ENCODE assay signal across 15 mouse cellular contexts in genomic region chr6:52226569-52227257, GRCm38 (mm10). TPM values are rescaled to one million over a fixed set of nuclear protein-coding genes. Genes with fewer than 3 reads are reported as not detected.
DNase-seq lines count a peak whose midpoint lies in the region; ATAC-seq lines count a peak whose summit lies in the region.
"Had no signal": no experiment of that assay in that cellular context is flagged by ENCODE, and none has a peak within 500 bp of the region (broad histone marks: within the 10 kb centered on the region; RNA-seq: fewer than 3 reads in every experiment).

No protein-coding gene starts in this region.

- H3K27ac ChIP-seq in intestine, embryonic 14.5 days (ENCODE audit: low read depth): peak overlapping the region; percentile 38; the same call in 1 of the 2 replicates
- peak overlapping the region; percentile 99 for H3K27ac ChIP-seq in limb, embryonic 10.5 days
- H3K27ac ChIP-seq in forebrain, embryonic 14.5 days (ENCODE audit: low read depth, low read length): no peak overlapping the region
- H3K27ac ChIP-seq: heart, embryonic 10.5 days; hindbrain, embryonic 15.5 days; left cerebral cortex, adult 2 months had no signal

- no peaks in the 10 kb centered on the region for H3K36me3 ChIP-seq in intestine, embryonic 14.5 days (ENCODE audit: control insufficient read depth, insufficient read depth, low read length)
- peaks cover 57% of the 10 kb centered on the region for H3K36me3 ChIP-seq in limb, embryonic 10.5 days
- H3K36me3 ChIP-seq in forebrain, embryonic 14.5 days (ENCODE audit: control insufficient read depth, insufficient read depth, low read length): no peaks in the 10 kb centered on the region
- H3K36me3 ChIP-seq: heart, embryonic 10.5 days; hindbrain, embryonic 15.5 days had no signal

- peak overlapping the region; percentile 59 for H3K4me3 ChIP-seq in intestine, embryonic 14.5 days (ENCODE audit: low read depth, low read length)
- H3K4me3 ChIP-seq in limb, embryonic 10.5 days: peak overlapping the region; percentile 90
- no peak overlapping the region for H3K4me3 ChIP-seq in forebrain, embryonic 14.5 days (ENCODE audit: low read depth, low read length)
- H3K4me3 ChIP-seq: hindbrain, embryonic 15.5 days; left cerebral cortex, adult 2 months had no signal

- no peak for ATAC-seq in intestine, embryonic 14.5 days (replicated peaks; ENCODE audit: low FRiP score, low TSS enrichment, low read depth)
- no peak for ATAC-seq in forebrain, embryonic 14.5 days
- ATAC-seq: forebrain, postnatal 0 days had no signal

- no peaks in the 10 kb centered on the region for H3K9me3 ChIP-seq in intestine, embryonic 14.5 days (ENCODE audit: control insufficient read depth, low read length)
- H3K9me3 ChIP-seq in limb, embryonic 10.5 days (replicated peaks): no peaks in the 10 kb centered on the region
- H3K9me3 ChIP-seq in forebrain, embryonic 14.5 days (replicated peaks; ENCODE audit: control insufficient read depth, low read length): no peaks in the 10 kb centered on the region
- H3K9me3 ChIP-seq: heart, embryonic 10.5 days; hindbrain, embryonic 15.5 days had no signal

- peaks cover 98% of the 10 kb centered on the region for H3K27me3 ChIP-seq in intestine, embryonic 14.5 days (replicated peaks; ENCODE audit: control insufficient read depth, insufficient read depth, low read length)
- peaks cover 33% of the 10 kb centered on the region for H3K27me3 ChIP-seq in limb, embryonic 10.5 days (ENCODE audit: low read depth, poor library complexity, severe bottlenecking)
- peaks cover 93% of the 10 kb centered on the region for H3K27me3 ChIP-seq in forebrain, embryonic 14.5 days (replicated peaks; ENCODE audit: control insufficient read depth, insufficient read depth, low read length)

- peak; percentile 42 for DNase-seq in gastrocnemius, postnatal 10 days
- no peak for DNase-seq in gastrocnemius, adult 18-20 months (ENCODE audit: low spot score)
- peak; percentile 6 to 25 for DNase-seq in B cell, adult 2 months
- DNase-seq in intestine, embryonic 14.5 days (ENCODE audit: low spot score): peak; percentile 81
- peak; percentile 85 for DNase-seq in limb, embryonic 10.5 days (ENCODE audit: low spot score)
- no peak for DNase-seq in cerebellum, adult 11-12 months
- DNase-seq in right cerebral cortex, postnatal 4 days: no peak
- no peak for DNase-seq in forebrain, embryonic 14.5 days (ENCODE audit: low spot score)
- DNase-seq: forebrain, postnatal 0 days; lung, embryonic 14.5 days had no signal

- H3K4me2 ChIP-seq in intestine, embryonic 14.5 days (ENCODE audit: low read length): peak overlapping the region; percentile 96
- H3K4me2 ChIP-seq in forebrain, embryonic 14.5 days (ENCODE audit: low read length): no peak overlapping the region
- H3K4me2 ChIP-seq: hindbrain, embryonic 15.5 days had no signal

- 5% methylated on average over 26 of the region's 26 CpGs for WGBS in intestine, embryonic 14.5 days
- WGBS in limb, embryonic 10.5 days: 1% methylated on average over 26 of the region's 26 CpGs
- 3% methylated on average over 26 of the region's 26 CpGs for WGBS in forebrain, embryonic 14.5 days

- H3K4me1 ChIP-seq in intestine, embryonic 14.5 days (replicated peaks; ENCODE audit: control insufficient read depth, insufficient read depth, low read length): no peaks in the 10 kb centered on the region
- H3K4me1 ChIP-seq in limb, embryonic 10.5 days: peaks cover 20% of the 10 kb centered on the region
- no peaks in the 10 kb centered on the region for H3K4me1 ChIP-seq in forebrain, embryonic 14.5 days (ENCODE audit: control insufficient read depth, insufficient read depth, low read length)

- peak overlapping the region; percentile 11 for H3K9ac ChIP-seq in intestine, embryonic 14.5 days (ENCODE audit: low read length)
- no peak overlapping the region for H3K9ac ChIP-seq in forebrain, embryonic 14.5 days (ENCODE audit: low read length)
- H3K9ac ChIP-seq: forebrain, postnatal 0 days; hindbrain, embryonic 15.5 days; lung, embryonic 14.5 days had no signal

RNA-seq across cellular contexts. Expression of gene Hoxa9, which starts 4.2 kb away (rescaled TPM):
- total RNA-seq in gastrocnemius, postnatal 10 days (2021): 10 to 100 TPM in 1 of 2 experiments, 1 to 10 TPM in 1; 7.8 to 11.2 TPM
- total RNA-seq in gastrocnemius, adult 18-20 months (2021): 1 to 10 TPM; 7.2 to 7.4 TPM
- polyA plus RNA-seq in intestine, embryonic 14.5 days (2014; fragmentation: Nextera tagmentation; extraction: Ambion mirVana): 4.2 and 7.1 TPM in 2 replicates
- 95.7 and 123 TPM in 2 replicates for polyA plus RNA-seq in limb, embryonic 10.5 days (2016; fragmentation: Nextera tagmentation; extraction: Ambion mirVana)
- not detected in 2 replicates for polyA plus RNA-seq in forebrain, embryonic 14.5 days (2014; fragmentation: Nextera tagmentation; extraction: Ambion mirVana)
- total RNA-seq: forebrain, postnatal 0 days; left cerebral cortex, adult 2 months; midbrain, postnatal 0 days had no signal
- polyA plus RNA-seq: brain, embryonic 14.5 days; forebrain, postnatal 0 days; lung, embryonic 14.5 days; midbrain, postnatal 0 days had no signal

RNA-seq across cellular contexts. Expression of gene Hoxa7, which starts 5.1 kb away (rescaled TPM):
- total RNA-seq in gastrocnemius, postnatal 10 days (2021): 1 to 10 TPM; 9.4 to 9.7 TPM
- total RNA-seq in gastrocnemius, adult 18-20 months (2021): 1 to 10 TPM; 4.7 to 5.0 TPM
- polyA plus RNA-seq in intestine, embryonic 14.5 days (2014; fragmentation: Nextera tagmentation; extraction: Ambion mirVana): 9.2 and 10.1 TPM in 2 replicates
- 24.7 and 24.8 TPM in 2 replicates for polyA plus RNA-seq in limb, embryonic 10.5 days (2016; fragmentation: Nextera tagmentation; extraction: Ambion mirVana)
- polyA plus RNA-seq in forebrain, embryonic 14.5 days (2014; fragmentation: Nextera tagmentation; extraction: Ambion mirVana): not detected in 2 replicates
- total RNA-seq: forebrain, postnatal 0 days; left cerebral cortex, adult 2 months; midbrain, postnatal 0 days had no signal
- polyA plus RNA-seq: forebrain, postnatal 0 days; midbrain, postnatal 0 days had no signal

RNA-seq across cellular contexts. Expression of gene Gm28308, which starts 13.6 kb away (rescaled TPM):
- total RNA-seq in gastrocnemius, postnatal 10 days (2021): not detected
- total RNA-seq in gastrocnemius, adult 18-20 months (2021): under 1 TPM in 1 of 2 experiments, not detected in 1; 0.39 TPM
- not detected in 2 replicates for polyA plus RNA-seq in intestine, embryonic 14.5 days (2014; fragmentation: Nextera tagmentation; extraction: Ambion mirVana)
- polyA plus RNA-seq in limb, embryonic 10.5 days (2016; fragmentation: Nextera tagmentation; extraction: Ambion mirVana): 0.79 and 1.2 TPM in 2 replicates
- polyA plus RNA-seq in forebrain, embryonic 14.5 days (2014; fragmentation: Nextera tagmentation; extraction: Ambion mirVana): not detected in 2 replicates
- total RNA-seq: forebrain, postnatal 0 days; left cerebral cortex, adult 2 months; midbrain, postnatal 0 days had no signal
- polyA plus RNA-seq: brain, embryonic 14.5 days; forebrain, postnatal 0 days; heart, embryonic 10.5 days; hindbrain, embryonic 15.5 days; lung, embryonic 14.5 days; midbrain, postnatal 0 days had no signal

RNA-seq across cellular contexts. Expression of gene Hoxa3, which starts 13.6 kb away (rescaled TPM):
- total RNA-seq in gastrocnemius, postnatal 10 days (2021): 1 to 10 TPM; 2.0 to 5.0 TPM
- 1 to 10 TPM; 1.6 to 3.0 TPM for total RNA-seq in gastrocnemius, adult 18-20 months (2021)
- 9.2 and 9.7 TPM in 2 replicates for polyA plus RNA-seq in intestine, embryonic 14.5 days (2014; fragmentation: Nextera tagmentation; extraction: Ambion mirVana)
- 7.0 and 7.9 TPM in 2 replicates for polyA plus RNA-seq in limb, embryonic 10.5 days (2016; fragmentation: Nextera tagmentation; extraction: Ambion mirVana)
- not detected in 2 replicates for polyA plus RNA-seq in forebrain, embryonic 14.5 days (2014; fragmentation: Nextera tagmentation; extraction: Ambion mirVana)
- total RNA-seq: forebrain, postnatal 0 days; left cerebral cortex, adult 2 months had no signal
- polyA plus RNA-seq: forebrain, postnatal 0 days; midbrain, postnatal 0 days had no signal

RNA-seq across cellular contexts. Expression of gene Hoxa10, which starts 13.9 kb away (rescaled TPM):
- 10 to 100 TPM; 30.2 to 30.8 TPM for total RNA-seq in gastrocnemius, postnatal 10 days (2021)
- 10 to 100 TPM; 13.7 to 15.0 TPM for total RNA-seq in gastrocnemius, adult 18-20 months (2021)
- polyA plus RNA-seq in intestine, embryonic 14.5 days (2014; fragmentation: Nextera tagmentation; extraction: Ambion mirVana): 15.6 and 20.4 TPM in 2 replicates
- 175 and 195 TPM in 2 replicates for polyA plus RNA-seq in limb, embryonic 10.5 days (2016; fragmentation: Nextera tagmentation; extraction: Ambion mirVana)
- polyA plus RNA-seq in forebrain, embryonic 14.5 days (2014; fragmentation: Nextera tagmentation; extraction: Ambion mirVana): not detected in 2 replicates
- total RNA-seq: forebrain, postnatal 0 days; left cerebral cortex, adult 2 months; midbrain, postnatal 0 days had no signal
- polyA plus RNA-seq: forebrain, postnatal 0 days; lung, embryonic 14.5 days; midbrain, postnatal 0 days had no signal

Comparison
In these comparisons a context has a peak if more than half of its experiments do, and no peak if none do; other contexts are left out.
1. DNase-seq: peak in gastrocnemius, postnatal 10 days (single experiment), B cell, adult 2 months (2 of 2), intestine, embryonic 14.5 days (single experiment) and limb, embryonic 10.5 days (single experiment); none in gastrocnemius, adult 18-20 months (single experiment), cerebellum, adult 11-12 months (single experiment), right cerebral cortex, postnatal 4 days (single experiment) and forebrain, embryonic 14.5 days (single experiment).
2. RNA of gene Hoxa9, which starts 4.2 kb away (polyA plus RNA-seq): 95.7 to 123 TPM in limb, embryonic 10.5 days; 4.2 to 7.1 TPM in intestine, embryonic 14.5 days and not detected in forebrain, embryonic 14.5 days; every median in the first group is over 10 times any median in the second.